Mouse (Mus musculus) monocyte, adult 5-6 weeks (primary cell): ENCODE results near the gene Cdk5rap1. TPM values are rescaled to one million over a fixed set of nuclear protein-coding genes. Genes with fewer than 3 reads are reported as not detected.
"Not testable (repeated sequence)": the region's sequence is repeated elsewhere in the genome, so short reads cannot be mapped to it uniquely, and the experiment has no call there.

Source experiments
- ATAC-seq: fragments of 153-309, 156-312 bp; replicated peaks from 2 replicates; pipeline ENCODE4 v1.8.0; 2017; ENCODE audit warnings: mild to moderate bottlenecking; ENCODE audit not compliant: low TSS enrichment, insufficient number of reproducible peaks, severe bottlenecking, poor library complexity, low FRiP score
- total RNA-seq: library from RNA; stranded (forward); fragments of 200-1000, 200-491, 200-594 nt; gene quantifications from 3 replicates; pipeline ENCODE4 v1.2.3, GENCODE M21; 2017

Gene Cdk5rap1
- total RNA-seq, 1 experiment from 2014 or later: 8.5 TPM

- ATAC-seq: no peak
Measured at GRCm38 (mm10) chr2:154390180-154390964, 17.6 kb upstream of the Cdk5rap1 start.

- no peak for ATAC-seq
Measured at GRCm38 (mm10) chr2:154379103-154379502, 6.3 kb upstream of the Cdk5rap1 start.

GRCm38 (mm10) chr2:154374807-154375601 lies 2.2 kb upstream of the Cdk5rap1 start:
- ATAC-seq: no peak

GRCm38 (mm10) chr2:154373961-154374632 lies 1.3 kb upstream of the Cdk5rap1 start:
- ATAC-seq: 0 out of 2 replicates have a peak, but pooled peaks have one; percentile 42

GRCm38 (mm10) chr2:154372151-154372829 lies 520 bp downstream of the Cdk5rap1 start:
- ATAC-seq: peak; percentile 92

- ATAC-seq: no peak
Measured at GRCm38 (mm10) chr2:154367510-154367909, 5.3 kb downstream of the Cdk5rap1 start.

- not testable (repeated sequence) for ATAC-seq
Measured at GRCm38 (mm10) chr2:154354000-154354425, 18.8 kb downstream of the Cdk5rap1 start.

GRCm38 (mm10) chr2:154348152-154348551 lies 24.7 kb downstream of the Cdk5rap1 start:
- ATAC-seq: no peak

GRCm38 (mm10) chr2:154339356-154339755 lies 33.5 kb downstream of the Cdk5rap1 start:
- ATAC-seq: no peak

GRCm38 (mm10) chr2:154338161-154338560 lies 34.6 kb downstream of the Cdk5rap1 start:
- no peak for ATAC-seq

GRCm38 (mm10) chr2:154335572-154335971 lies 37.2 kb downstream of the Cdk5rap1 start:
- ATAC-seq: no peak

GRCm38 (mm10) chr2:154326852-154327251 lies 46.0 kb downstream of the Cdk5rap1 start:
- ATAC-seq: no peak

- ATAC-seq: peak; percentile 54
Measured at GRCm38 (mm10) chr2:154313771-154314170, 59.0 kb downstream of the Cdk5rap1 start.

GRCm38 (mm10) chr2:154306927-154307326 lies 65.9 kb downstream of the Cdk5rap1 start, which contains the start of gene Bpifb9b:
Bpifb9b (plus strand) TSS chr2:154307227.
- not testable (repeated sequence) for ATAC-seq

- ATAC-seq: not testable (repeated sequence)
Measured at GRCm38 (mm10) chr2:154304604-154305003, 68.2 kb downstream of the Cdk5rap1 start.

- no peak for ATAC-seq
Measured at GRCm38 (mm10) chr2:154301763-154302162, 71.0 kb downstream of the Cdk5rap1 start.

GRCm38 (mm10) chr2:154300496-154300895 lies 72.3 kb downstream of the Cdk5rap1 start:
- ATAC-seq: peak; percentile 80; the same call in 1 of the 2 replicates

- ATAC-seq: not testable (repeated sequence)
Measured at GRCm38 (mm10) chr2:154294746-154295145, 78.1 kb downstream of the Cdk5rap1 start.
